Mouse (Mus musculus): ENCODE measurements at regions not wholly inside any gene's neighbourhood (a gene's known extent, or its start where the extent isn't known, plus 50 kb on each side); places are given as distances from the start of the nearest gene placed in this dataset.

DNA sequence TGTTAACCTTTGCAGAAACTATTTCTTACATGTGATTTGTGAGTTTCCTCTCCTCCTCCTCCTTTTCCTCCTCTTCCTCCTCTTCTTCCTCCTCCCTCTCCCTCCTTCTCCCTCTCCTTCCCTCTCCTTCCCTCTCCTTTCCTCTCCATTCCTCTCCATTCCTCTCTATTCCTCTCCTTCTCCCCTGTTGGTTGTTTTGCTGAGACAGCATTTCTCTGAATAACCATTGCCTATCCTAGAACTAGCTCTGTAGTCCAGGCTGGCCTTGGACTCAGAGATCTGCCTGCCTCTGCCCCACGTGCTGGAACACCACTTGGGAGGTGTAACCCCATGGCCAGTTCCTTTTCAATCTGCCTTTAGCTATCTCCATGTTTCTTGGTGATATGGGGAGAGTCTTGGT is 133.7 kb upstream of the Gdnf start:
- Histone ChIP-seq H3K27ac (replicated peaks; ENCODE audit: low read depth, low read length) (no peak overlapping the region), H3K4me2 (ENCODE audit: low read depth, low read length) (no peak overlapping the region), H3K9ac (replicated peaks; ENCODE audit: low read length) (no peak overlapping the region), H3K36me3 (replicated peaks; ENCODE audit: control insufficient read depth, insufficient read depth, low read depth, low read length) (no peaks in the 10 kb centered on the region), H3K4me1 (ENCODE audit: control insufficient read depth, insufficient read depth, low read length) (no peaks in the 10 kb centered on the region), H3K27me3 (ENCODE audit: control insufficient read depth, insufficient read depth, low read length) (no peaks in the 10 kb centered on the region), H3K9me3 (replicated peaks; ENCODE audit: control insufficient read depth, low read length) (no peaks in the 10 kb centered on the region), H3K4me3 (ENCODE audit: low read depth, low read length) (no peak overlapping the region)
- WGBS = 77% methylated on average over 1 of the region's 1 CpGs
- DNase-seq (ENCODE audit: low spot score) (no peak), ATAC-seq (replicated peaks; ENCODE audit: insufficient number of reproducible peaks, low FRiP score, low TSS enrichment, low read depth) (no peak)

DNA sequence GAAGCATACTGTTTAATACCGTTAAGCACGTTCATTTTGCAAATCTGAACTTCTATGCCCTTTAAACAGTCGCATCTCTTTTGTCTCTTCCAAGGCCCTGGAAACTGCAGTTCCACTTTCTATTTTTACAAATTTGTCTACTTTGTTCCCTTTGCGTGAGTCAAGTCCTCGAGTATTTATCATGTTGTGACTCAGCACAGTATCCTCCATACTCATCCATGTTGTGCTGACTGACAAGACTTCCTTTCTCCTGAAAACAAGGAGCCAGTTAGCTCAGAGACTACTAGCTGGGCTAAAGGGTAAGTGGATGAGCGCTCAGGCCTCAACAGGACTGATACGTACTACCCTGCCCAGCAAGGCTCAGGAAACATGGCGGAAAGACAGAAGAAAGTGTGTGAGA is 131.9 kb upstream of the Gdnf start:
- H3K27me3 ChIP-seq (ENCODE audit: control insufficient read depth, insufficient read depth, low read length) = no peaks in the 10 kb centered on the region
- no peak overlapping the region for H3K27ac ChIP-seq (replicated peaks; ENCODE audit: low read depth, low read length)
- H3K9me3 ChIP-seq (replicated peaks; ENCODE audit: control insufficient read depth, low read length) = no peaks in the 10 kb centered on the region
- no peak overlapping the region for H3K9ac ChIP-seq (replicated peaks; ENCODE audit: low read length)
- no peak overlapping the region for H3K4me2 ChIP-seq (ENCODE audit: low read depth, low read length)
- WGBS = 93% methylated on average over 8 of the region's 8 CpGs
- DNase-seq (ENCODE audit: low spot score) (no peak), ATAC-seq (replicated peaks; ENCODE audit: insufficient number of reproducible peaks, low FRiP score, low TSS enrichment, low read depth) (no peak)
- no peaks in the 10 kb centered on the region for H3K4me1 ChIP-seq (ENCODE audit: control insufficient read depth, insufficient read depth, low read length)
- H3K36me3 ChIP-seq (replicated peaks; ENCODE audit: control insufficient read depth, insufficient read depth, low read depth, low read length) = no peaks in the 10 kb centered on the region
- no peak overlapping the region for H3K4me3 ChIP-seq (ENCODE audit: low read depth, low read length)

DNA sequence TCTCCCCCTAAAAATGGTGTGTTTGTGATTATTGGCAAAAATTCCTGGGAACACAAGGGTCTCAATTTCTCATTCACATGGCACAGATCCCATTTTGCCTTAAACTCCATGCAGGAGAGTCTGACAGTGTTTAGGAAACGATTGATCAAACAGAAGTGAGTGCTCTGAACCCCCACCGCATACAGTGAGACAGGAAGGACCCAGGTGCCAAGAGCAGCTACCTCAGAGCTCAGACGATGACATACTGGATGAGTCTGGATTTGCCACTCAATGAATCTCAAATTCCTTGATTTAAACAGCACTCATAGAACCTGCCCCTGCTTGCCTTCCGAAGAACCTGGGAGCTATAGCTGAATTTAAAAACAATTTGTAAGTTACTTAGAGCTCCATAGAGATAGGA is 129.6 kb upstream of the Gdnf start:
- H3K9me3 ChIP-seq (replicated peaks; ENCODE audit: control insufficient read depth, low read length) = no peaks in the 10 kb centered on the region
- H3K4me2 ChIP-seq (ENCODE audit: low read depth, low read length) = no peak overlapping the region
- no peak overlapping the region for H3K9ac ChIP-seq (replicated peaks; ENCODE audit: low read length)
- H3K4me3 ChIP-seq (ENCODE audit: low read depth, low read length) = no peak overlapping the region
- no peaks in the 10 kb centered on the region for H3K4me1 ChIP-seq (ENCODE audit: control insufficient read depth, insufficient read depth, low read length)
- H3K27ac ChIP-seq (replicated peaks; ENCODE audit: low read depth, low read length) = no peak overlapping the region
- WGBS = 70% methylated on average over 4 of the region's 4 CpGs
- DNase-seq (ENCODE audit: low spot score) (no peak), ATAC-seq (replicated peaks; ENCODE audit: insufficient number of reproducible peaks, low FRiP score, low TSS enrichment, low read depth) (no peak)
- H3K27me3 ChIP-seq (ENCODE audit: control insufficient read depth, insufficient read depth, low read length) = no peaks in the 10 kb centered on the region
- no peaks in the 10 kb centered on the region for H3K36me3 ChIP-seq (replicated peaks; ENCODE audit: control insufficient read depth, insufficient read depth, low read depth, low read length)

DNA sequence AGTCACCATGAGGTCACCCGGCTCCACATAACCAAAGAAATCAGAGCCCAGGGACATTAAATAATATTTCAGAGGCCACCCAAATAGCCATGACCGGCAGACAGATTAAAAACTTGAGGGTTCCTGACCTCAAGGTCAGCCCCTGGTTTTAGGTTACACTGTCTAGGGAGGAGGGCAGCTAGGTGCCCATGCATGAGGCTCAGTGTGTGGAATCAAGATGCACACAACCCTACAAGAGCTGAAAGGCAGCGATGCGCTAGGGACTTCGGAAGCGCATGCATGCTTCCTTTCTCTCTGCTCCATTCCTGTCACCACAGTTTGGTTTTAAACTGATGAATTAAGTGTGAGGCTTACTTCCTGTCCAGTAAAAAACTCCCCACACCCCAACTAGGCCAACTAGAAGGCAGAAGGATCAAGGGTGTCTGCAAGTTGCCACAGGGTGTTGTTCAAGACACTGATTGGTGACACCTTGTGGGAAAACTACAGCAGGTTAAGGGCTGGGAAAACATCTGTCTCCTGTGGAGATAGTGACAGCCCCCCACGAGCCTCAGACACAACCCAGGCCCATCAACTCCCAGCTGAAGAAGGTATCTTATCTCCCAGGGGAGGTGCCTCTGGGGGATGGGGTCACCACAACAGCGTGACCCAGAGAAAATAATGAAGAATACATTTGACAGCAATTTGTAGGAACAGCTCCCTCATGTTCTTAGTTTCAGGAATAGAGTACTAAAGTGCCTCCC is 127.2 kb upstream of the Gdnf start:
- Histone ChIP-seq H3K4me1 (ENCODE audit: control insufficient read depth, insufficient read depth, low read length) (no peaks in the 10 kb centered on the region), H3K27ac (replicated peaks; ENCODE audit: low read depth, low read length) (no peak overlapping the region), H3K27me3 (ENCODE audit: control insufficient read depth, insufficient read depth, low read length) (no peaks in the 10 kb centered on the region), H3K36me3 (replicated peaks; ENCODE audit: control insufficient read depth, insufficient read depth, low read depth, low read length) (no peaks in the 10 kb centered on the region), H3K4me2 (ENCODE audit: low read depth, low read length) (no peak overlapping the region), H3K9ac (replicated peaks; ENCODE audit: low read length) (no peak overlapping the region), H3K4me3 (ENCODE audit: low read depth, low read length) (no peak overlapping the region), H3K9me3 (replicated peaks; ENCODE audit: control insufficient read depth, low read length) (no peaks in the 10 kb centered on the region)
- ATAC-seq (replicated peaks; ENCODE audit: insufficient number of reproducible peaks, low FRiP score, low TSS enrichment, low read depth) (no peak), DNase-seq (ENCODE audit: low spot score) (peak; percentile 33)
- WGBS = 41% methylated on average over 8 of the region's 8 CpGs

DNA sequence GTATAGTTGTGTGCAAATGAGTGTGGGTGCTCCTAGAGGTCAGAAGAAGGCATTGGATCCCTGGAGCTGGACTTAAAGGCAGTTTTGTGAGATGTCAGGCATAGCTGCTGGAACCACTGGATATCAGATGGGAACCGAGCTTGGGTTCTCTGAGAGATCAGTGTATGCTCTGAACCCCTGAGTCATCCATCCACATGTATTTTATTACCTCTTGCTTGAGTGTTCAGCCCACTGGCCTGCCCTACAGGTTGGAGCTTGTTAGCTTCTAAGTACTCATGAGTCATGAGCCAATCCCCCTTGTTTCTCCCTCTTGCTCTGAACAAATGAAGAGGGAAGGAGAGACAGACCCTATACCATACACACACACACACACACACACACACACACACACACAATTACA is 119.4 kb upstream of the Gdnf start:
- Histone ChIP-seq H3K4me3 (ENCODE audit: low read depth, low read length) (no peak overlapping the region), H3K4me2 (ENCODE audit: low read depth, low read length) (no peak overlapping the region), H3K9me3 (replicated peaks; ENCODE audit: control insufficient read depth, low read length) (no peaks in the 10 kb centered on the region), H3K4me1 (ENCODE audit: control insufficient read depth, insufficient read depth, low read length) (no peaks in the 10 kb centered on the region), H3K9ac (replicated peaks; ENCODE audit: low read length) (no peak overlapping the region), H3K27me3 (ENCODE audit: control insufficient read depth, insufficient read depth, low read length) (no peaks in the 10 kb centered on the region), H3K36me3 (replicated peaks; ENCODE audit: control insufficient read depth, insufficient read depth, low read depth, low read length) (no peaks in the 10 kb centered on the region), H3K27ac (replicated peaks; ENCODE audit: low read depth, low read length) (no peak overlapping the region)
- 71% methylated on average over 1 of the region's 1 CpGs for WGBS
- no peak for ATAC-seq (replicated peaks; ENCODE audit: insufficient number of reproducible peaks, low FRiP score, low TSS enrichment, low read depth)
- DNase-seq (ENCODE audit: low spot score) = no peak

DNA sequence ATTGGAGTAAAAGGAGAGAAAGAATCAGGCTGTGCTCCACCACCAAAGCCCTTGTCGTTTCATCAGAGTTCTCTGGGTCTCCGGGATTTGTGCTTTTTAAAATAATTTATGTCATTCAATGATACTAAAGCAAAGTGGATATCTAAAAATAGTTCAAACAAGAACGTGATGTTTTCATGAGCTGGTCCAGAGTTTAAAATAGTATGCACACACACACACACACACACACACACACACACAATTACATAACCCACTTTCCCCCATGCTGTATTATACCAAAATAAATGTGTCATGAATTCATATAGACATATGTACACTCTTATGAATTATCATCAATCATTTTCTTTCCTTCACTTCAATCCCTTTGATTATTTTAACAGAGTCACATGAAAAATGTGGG is 118.5 kb upstream of the Gdnf start:
- no peak overlapping the region for H3K4me2 ChIP-seq (ENCODE audit: low read depth, low read length)
- no peak for ATAC-seq (replicated peaks; ENCODE audit: insufficient number of reproducible peaks, low FRiP score, low TSS enrichment, low read depth)
- no peaks in the 10 kb centered on the region for H3K9me3 ChIP-seq (replicated peaks; ENCODE audit: control insufficient read depth, low read length)
- DNase-seq (ENCODE audit: low spot score) = no peak
- H3K27ac ChIP-seq (replicated peaks; ENCODE audit: low read depth, low read length) = no peak overlapping the region
- no peaks in the 10 kb centered on the region for H3K27me3 ChIP-seq (ENCODE audit: control insufficient read depth, insufficient read depth, low read length)
- 85% methylated on average over 3 of the region's 3 CpGs for WGBS
- H3K9ac ChIP-seq (replicated peaks; ENCODE audit: low read length) = no peak overlapping the region
- H3K4me1 ChIP-seq (ENCODE audit: control insufficient read depth, insufficient read depth, low read length) = no peaks in the 10 kb centered on the region
- no peaks in the 10 kb centered on the region for H3K36me3 ChIP-seq (replicated peaks; ENCODE audit: control insufficient read depth, insufficient read depth, low read depth, low read length)
- H3K4me3 ChIP-seq (ENCODE audit: low read depth, low read length) = no peak overlapping the region

DNA sequence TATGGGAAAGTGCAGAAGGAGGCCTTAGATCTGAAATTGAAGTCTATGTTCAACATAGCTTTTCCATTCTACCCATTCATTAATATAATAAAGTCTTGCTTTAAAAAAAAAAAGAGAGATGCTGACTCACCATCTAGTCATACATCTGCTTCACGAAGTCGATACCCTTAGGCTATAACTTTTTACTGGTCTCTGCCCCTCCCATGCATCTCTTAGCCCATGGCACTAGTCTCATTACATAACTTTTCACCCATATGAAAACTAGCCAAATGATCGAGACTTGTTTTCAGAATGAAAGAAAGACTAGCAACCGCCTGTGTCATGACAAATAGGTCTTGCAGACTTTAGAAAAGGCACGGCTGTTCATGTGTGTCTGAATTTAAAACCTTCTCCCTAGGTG is 116.6 kb upstream of the Gdnf start:
- no peak overlapping the region for H3K4me3 ChIP-seq (ENCODE audit: low read depth, low read length)
- no peak overlapping the region for H3K9ac ChIP-seq (replicated peaks; ENCODE audit: low read length)
- H3K27ac ChIP-seq (replicated peaks; ENCODE audit: low read depth, low read length) = no peak overlapping the region
- no peaks in the 10 kb centered on the region for H3K36me3 ChIP-seq (replicated peaks; ENCODE audit: control insufficient read depth, insufficient read depth, low read depth, low read length)
- no peak overlapping the region for H3K4me2 ChIP-seq (ENCODE audit: low read depth, low read length)
- H3K27me3 ChIP-seq (ENCODE audit: control insufficient read depth, insufficient read depth, low read length) = no peaks in the 10 kb centered on the region
- WGBS = 84% methylated on average over 5 of the region's 5 CpGs
- no peaks in the 10 kb centered on the region for H3K4me1 ChIP-seq (ENCODE audit: control insufficient read depth, insufficient read depth, low read length)
- DNase-seq (ENCODE audit: low spot score) (no peak), ATAC-seq (replicated peaks; ENCODE audit: insufficient number of reproducible peaks, low FRiP score, low TSS enrichment, low read depth) (no peak)
- no peaks in the 10 kb centered on the region for H3K9me3 ChIP-seq (replicated peaks; ENCODE audit: control insufficient read depth, low read length)

DNA sequence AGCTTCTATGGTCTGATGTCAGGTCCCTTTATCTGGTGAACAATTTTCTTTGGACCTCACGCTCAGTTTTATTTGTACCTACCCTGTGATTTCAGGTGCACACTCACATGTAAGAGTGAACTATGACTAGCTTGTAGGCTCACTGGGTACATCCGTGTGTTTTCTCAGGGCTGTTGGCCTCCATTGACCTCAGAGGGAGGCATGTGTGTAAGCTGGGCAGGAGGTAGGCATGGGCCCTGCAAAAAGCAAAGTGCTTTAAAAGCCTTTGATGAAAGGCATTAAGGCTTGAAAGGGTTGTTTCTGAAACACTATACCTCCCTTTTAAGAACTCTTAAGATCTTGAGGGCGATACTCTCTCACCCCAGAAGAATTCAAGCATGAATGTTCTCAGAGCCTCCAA is 112.9 kb upstream of the Gdnf start:
- ATAC-seq (replicated peaks; ENCODE audit: insufficient number of reproducible peaks, low FRiP score, low TSS enrichment, low read depth) (0 out of 2 replicates have a peak, but pooled peaks have one; percentile 34), DNase-seq (ENCODE audit: low spot score) (peak; percentile 38)
- H3K4me3 ChIP-seq (ENCODE audit: low read depth, low read length) = no peak overlapping the region
- no peaks in the 10 kb centered on the region for H3K4me1 ChIP-seq (ENCODE audit: control insufficient read depth, insufficient read depth, low read length)
- no peaks in the 10 kb centered on the region for H3K27me3 ChIP-seq (ENCODE audit: control insufficient read depth, insufficient read depth, low read length)
- no peaks in the 10 kb centered on the region for H3K9me3 ChIP-seq (replicated peaks; ENCODE audit: control insufficient read depth, low read length)
- no peak overlapping the region for H3K4me2 ChIP-seq (ENCODE audit: low read depth, low read length)
- no peaks in the 10 kb centered on the region for H3K36me3 ChIP-seq (replicated peaks; ENCODE audit: control insufficient read depth, insufficient read depth, low read depth, low read length)
- WGBS = 46% methylated on average over 3 of the region's 3 CpGs
- H3K9ac ChIP-seq (replicated peaks; ENCODE audit: low read length) = no peak overlapping the region
- no peak overlapping the region for H3K27ac ChIP-seq (replicated peaks; ENCODE audit: low read depth, low read length)
